Mouse (Mus musculus): ENCODE data around the gene Pgpep1.

DNA sequence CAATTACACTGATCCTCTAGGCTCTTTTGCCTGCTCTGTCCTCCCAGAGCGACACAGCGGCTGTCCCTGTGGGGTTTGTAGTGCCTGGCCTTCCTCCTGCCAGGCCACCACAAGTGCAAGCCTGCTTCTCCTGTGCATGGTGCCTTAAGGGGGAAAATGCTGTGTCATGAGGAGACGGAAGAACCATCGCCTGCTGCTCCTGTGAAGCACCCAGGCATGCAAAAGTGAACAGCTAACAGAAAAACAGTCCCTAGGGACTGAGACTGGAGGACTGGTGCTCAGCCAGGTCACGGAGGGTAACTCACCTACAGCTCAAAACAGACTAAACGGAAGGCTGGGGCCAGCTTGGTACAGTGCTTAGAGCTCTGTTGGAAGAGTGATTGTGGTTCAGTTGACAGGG, 24.7 kb downstream of the Pgpep1 start:
- TF ChIP-seq CTCF (conservative IDR thresholded peaks at IDR 0.05; ENCODE audit: low read length) (no peak), NANOG (IDR thresholded peaks at IDR 0.05; ENCODE audit: borderline replicate concordance, low read length) (no peak)
